Mouse (Mus musculus) G1E (cell line): Measurements from ENCODE around the gene 9530053A07Rik. TPM values are rescaled to one million over a fixed set of nuclear protein-coding genes. Genes with fewer than 3 reads are reported as not detected.

Experiments
- ATAC-seq: 2 replicates; pipeline ENCODE4 v1.8.0; 2016; ENCODE audit warnings: mild to moderate bottlenecking; ENCODE audit not compliant: insufficient number of reproducible peaks, poor library complexity, low FRiP score, severe bottlenecking; ENCODE audit errors: extremely low read depth
- DNase-seq: peaks from one replicate; pipeline ENCODE4 v3.0.0; 2012; ENCODE audit warnings: low spot score
- H3K27me3 ChIP-seq: 2 replicates; pipeline ENCODE4 v1.6.1; 2012; ENCODE audit warnings: mild to moderate bottlenecking, low read length, inconsistent platforms; ENCODE audit not compliant: insufficient read depth
- H3K36me3 ChIP-seq: replicated peaks from 2 replicates; pipeline ENCODE3; 2012; ENCODE audit warnings: mild to moderate bottlenecking, inconsistent platforms
- H3K4me1 ChIP-seq: 2 replicates; pipeline ENCODE4 v1.6.1; 2012; ENCODE audit warnings: low read depth, low read length, inconsistent platforms, mixed read lengths; ENCODE audit not compliant: insufficient read depth
- H3K4me3 ChIP-seq: 2 replicates; pipeline ENCODE4 v1.5.1; 2012; ENCODE audit warnings: low read depth, mild to moderate bottlenecking, inconsistent platforms, low read length, moderate library complexity, mixed read lengths
- H3K9me3 ChIP-seq: replicated peaks from 2 replicates; pipeline ENCODE4 v1.6.1; 2012; ENCODE audit warnings: inconsistent platforms
- CTCF ChIP-seq: IDR thresholded peaks from 2 replicates; pipeline ENCODE4 v1.5.1; 2012; ENCODE audit warnings: low read depth, low read length, inconsistent platforms, mixed read lengths
- GATA1 ChIP-seq: IDR thresholded peaks from 2 replicates; pipeline ENCODE4 v1.6.1; 2012; ENCODE audit warnings: borderline replicate concordance, low read length, inconsistent platforms, mixed read lengths
- GATA2 ChIP-seq: IDR thresholded peaks from 2 replicates; pipeline ENCODE4 v1.6.1; 2012; ENCODE audit warnings: low read depth, low read length, inconsistent platforms, borderline replicate concordance
- POLR2AphosphoS5 ChIP-seq: IDR thresholded peaks from 2 replicates; pipeline ENCODE4 v1.6.1; 2012; ENCODE audit warnings: low read depth, low read length, inconsistent platforms; ENCODE audit not compliant: insufficient replicate concordance
- TAL1 ChIP-seq: conservative IDR thresholded peaks from 2 replicates; pipeline ENCODE4 v1.6.1; 2012; ENCODE audit warnings: low read depth, low read length, inconsistent platforms, mixed read lengths
- polyA plus RNA-seq: library from polyadenylated mRNA; stranded (reverse); fragments of >175 nt; gene quantifications from 2 replicates; pipeline ENCODE4 v1.2.3, GENCODE M21; 2012
- total RNA-seq, 2 experiments: library from RNA; stranded (forward) in 1 of 2; stranded (reverse) in 1 of 2; fragments of 200-1000 nt in 1 of 2; fragments of >200 nt in 1 of 2; fragmentation: Nextera tagmentation in 1 of 2; gene quantifications; 2 replicates each; pipeline ENCODE4 v1.2.3; 2014 to 2017

The 9530053A07Rik gene
- total and polyA plus RNA-seq, 3 experiments, result 0.22 TPM; not detected in 2

- DNase-seq (no peak), ATAC-seq (peak; percentile 57; the same call in 1 of the 2 replicates)
- Histone ChIP-seq H3K4me1 (peaks cover 23% of the 10 kb centered on the region), H3K27me3 (peaks cover 45% of the 10 kb centered on the region), H3K36me3 (no peaks in the 10 kb centered on the region), H3K9me3 (no peaks in the 10 kb centered on the region), H3K4me3 (peak overlapping the region; percentile 44; the same call in 1 of the 2 replicates)
- TF ChIP-seq TAL1 (no peak), GATA1 (no peak), GATA2 (no peak), CTCF (no peak), POLR2AphosphoS5 (no peak)
These were observed 79.8 kb downstream of the 9530053A07Rik start for GRCm38 (mm10) chr7:28208988-28209508.

GRCm38 (mm10) chr7:28210731-28211130, 81.5 kb downstream of the 9530053A07Rik start:
- Histone ChIP-seq H3K27me3 (peaks cover 40% of the 10 kb centered on the region), H3K9me3 (no peaks in the 10 kb centered on the region), H3K4me3 (no peak overlapping the region), H3K4me1 (peaks cover 35% of the 10 kb centered on the region), H3K36me3 (no peaks in the 10 kb centered on the region)
- DNase-seq (no peak), ATAC-seq (no peak)
- TF ChIP-seq GATA2, result no peak
- no peak for TF ChIP-seq CTCF
- TF ChIP-seq POLR2AphosphoS5, result no peak

GRCm38 (mm10) chr7:28214142-28214541, 84.9 kb downstream of the 9530053A07Rik start:
- peak; percentile 68 for DNase-seq
- H3K4me3 ChIP-seq, result no peak overlapping the region
- ATAC-seq, result no peak

More at GRCm38 (mm10) chr7:28214142-28214541, 84.9 kb downstream of the 9530053A07Rik start:
- TF ChIP-seq GATA2 (no peak), GATA1 (no peak), CTCF (peak; percentile 84), POLR2AphosphoS5 (no peak), TAL1 (no peak)
- peaks cover 17% of the 10 kb centered on the region for H3K4me1 ChIP-seq
- H3K27me3 ChIP-seq, result peaks cover 21% of the 10 kb centered on the region
- H3K36me3 ChIP-seq, result no peaks in the 10 kb centered on the region
- no peaks in the 10 kb centered on the region for H3K9me3 ChIP-seq

Other genes with a start within 250 kb of the 9530053A07Rik start
- 1.7 and 2.4 TPM in 2 replicates for gene Zfp974, start 200.0 kb upstream of the 9530053A07Rik start, total RNA-seq (2014; fragmentation: Nextera tagmentation)
- 0.64 and 2.2 TPM in 2 replicates for gene Zfp974, start 200.0 kb upstream of the 9530053A07Rik start, total RNA-seq (2017)
- gene Zfp974, start 200.0 kb upstream of the 9530053A07Rik start, polyA plus RNA-seq, result 0.03 TPM in 1 of 2 replicates, not detected in the other
- gene Zfp780b, start 150.3 kb upstream of the 9530053A07Rik start, total RNA-seq (2014; fragmentation: Nextera tagmentation), result 37.9 and 39.8 TPM in 2 replicates
- 20.6 and 25.9 TPM in 2 replicates for gene Zfp780b, start 150.3 kb upstream of the 9530053A07Rik start, total RNA-seq (2017)
- 0.31 and 0.41 TPM in 2 replicates for gene Zfp780b, start 150.3 kb upstream of the 9530053A07Rik start, polyA plus RNA-seq
- 12.1 and 20.9 TPM in 2 replicates for gene Zfp850, start 115.4 kb upstream of the 9530053A07Rik start, total RNA-seq (2014; fragmentation: Nextera tagmentation)
- gene Zfp850, start 115.4 kb upstream of the 9530053A07Rik start, total RNA-seq (2017), result 11.7 and 12.5 TPM in 2 replicates
- 0.26 and 0.35 TPM in 2 replicates for gene Zfp850, start 115.4 kb upstream of the 9530053A07Rik start, polyA plus RNA-seq
- gene Psmc4, start 79.4 kb upstream of the 9530053A07Rik start, total RNA-seq (2014; fragmentation: Nextera tagmentation), result 140 and 154 TPM in 2 replicates
- gene Psmc4, start 79.4 kb upstream of the 9530053A07Rik start, total RNA-seq (2017), result 175 and 188 TPM in 2 replicates
- 96.9 and 123 TPM in 2 replicates for gene Psmc4, start 79.4 kb upstream of the 9530053A07Rik start, polyA plus RNA-seq
- not detected in 2 replicates for gene Fcgbp, start 58.2 kb upstream of the 9530053A07Rik start, total RNA-seq (2014; fragmentation: Nextera tagmentation)
- 0.06 and 0.27 TPM in 2 replicates for gene Fcgbp, start 58.2 kb upstream of the 9530053A07Rik start, total RNA-seq (2017)
- gene Fcgbp, start 58.2 kb upstream of the 9530053A07Rik start, polyA plus RNA-seq, result not detected in 2 replicates
- gene Fbl, start 40.2 kb downstream of the 9530053A07Rik start, total RNA-seq (2014; fragmentation: Nextera tagmentation), result 71.4 and 78.3 TPM in 2 replicates
- gene Fbl, start 40.2 kb downstream of the 9530053A07Rik start, total RNA-seq (2017), result 122 and 148 TPM in 2 replicates
- gene Fbl, start 40.2 kb downstream of the 9530053A07Rik start, polyA plus RNA-seq, result 585 and 591 TPM in 2 replicates
- gene Dyrk1b, start 50.0 kb downstream of the 9530053A07Rik start, total RNA-seq (2014; fragmentation: Nextera tagmentation), result 17.5 and 24.8 TPM in 2 replicates
- gene Dyrk1b, start 50.0 kb downstream of the 9530053A07Rik start, total RNA-seq (2017), result 7.0 and 7.3 TPM in 2 replicates
- gene Dyrk1b, start 50.0 kb downstream of the 9530053A07Rik start, polyA plus RNA-seq, result 43.3 and 47.9 TPM in 2 replicates
- 18.0 and 23.5 TPM in 2 replicates for gene Eid2, start 138.4 kb downstream of the 9530053A07Rik start, total RNA-seq (2014; fragmentation: Nextera tagmentation)
- gene Eid2, start 138.4 kb downstream of the 9530053A07Rik start, total RNA-seq (2017), result 23.5 and 25.1 TPM in 2 replicates
- 51.7 and 73.7 TPM in 2 replicates for gene Eid2, start 138.4 kb downstream of the 9530053A07Rik start, polyA plus RNA-seq
- 7.3 and 8.9 TPM in 2 replicates for gene Eid2b, start 148.3 kb downstream of the 9530053A07Rik start, total RNA-seq (2014; fragmentation: Nextera tagmentation)
- 5.4 and 6.3 TPM in 2 replicates for gene Eid2b, start 148.3 kb downstream of the 9530053A07Rik start, total RNA-seq (2017)
- 17.6 and 20.9 TPM in 2 replicates for gene Eid2b, start 148.3 kb downstream of the 9530053A07Rik start, polyA plus RNA-seq
- not detected in 2 replicates for gene Selenov, start 161.7 kb downstream of the 9530053A07Rik start, total RNA-seq (2014; fragmentation: Nextera tagmentation)
- gene Selenov, start 161.7 kb downstream of the 9530053A07Rik start, total RNA-seq (2017), result 0.12 TPM in 1 of 2 replicates, not detected in the other
- gene Selenov, start 161.7 kb downstream of the 9530053A07Rik start, polyA plus RNA-seq, result not detected in 2 replicates
- 1.2 TPM in 1 of 2 replicates, not detected in the other for gene Dll3, start 172.8 kb downstream of the 9530053A07Rik start, total RNA-seq (2014; fragmentation: Nextera tagmentation)
- 0.49 TPM in 1 of 2 replicates, not detected in the other for gene Dll3, start 172.8 kb downstream of the 9530053A07Rik start, total RNA-seq (2017)
- gene Dll3, start 172.8 kb downstream of the 9530053A07Rik start, polyA plus RNA-seq, result 0.23 and 0.25 TPM in 2 replicates
- gene Timm50, start 182.6 kb downstream of the 9530053A07Rik start, total RNA-seq (2014; fragmentation: Nextera tagmentation), result 107 and 113 TPM in 2 replicates
- 58.3 and 73.9 TPM in 2 replicates for gene Timm50, start 182.6 kb downstream of the 9530053A07Rik start, total RNA-seq (2017)
- 184 and 298 TPM in 2 replicates for gene Timm50, start 182.6 kb downstream of the 9530053A07Rik start, polyA plus RNA-seq
- gene Supt5, start 209.3 kb downstream of the 9530053A07Rik start, total RNA-seq (2014; fragmentation: Nextera tagmentation), result 80.5 and 97.7 TPM in 2 replicates
- gene Supt5, start 209.3 kb downstream of the 9530053A07Rik start, total RNA-seq (2017), result 54.7 and 65.6 TPM in 2 replicates
- gene Supt5, start 209.3 kb downstream of the 9530053A07Rik start, polyA plus RNA-seq, result 123 and 148 TPM in 2 replicates
- 848 and 905 TPM in 2 replicates for gene Rps16, start 221.2 kb downstream of the 9530053A07Rik start, total RNA-seq (2014; fragmentation: Nextera tagmentation)
- 900 and 1,212 TPM in 2 replicates for gene Rps16, start 221.2 kb downstream of the 9530053A07Rik start, total RNA-seq (2017)
- gene Rps16, start 221.2 kb downstream of the 9530053A07Rik start, polyA plus RNA-seq, result 1,941 and 2,248 TPM in 2 replicates
- 2.9 and 5.2 TPM in 2 replicates for gene Plekhg2, start 243.1 kb downstream of the 9530053A07Rik start, total RNA-seq (2014; fragmentation: Nextera tagmentation)
- 1.7 and 3.4 TPM in 2 replicates for gene Plekhg2, start 243.1 kb downstream of the 9530053A07Rik start, total RNA-seq (2017)
- gene Plekhg2, start 243.1 kb downstream of the 9530053A07Rik start, polyA plus RNA-seq, result 8.0 and 8.2 TPM in 2 replicates